Mouse (Mus musculus) liver, embryonic 13.5 days (tissue): ENCODE data around the gene Dnajc6. TPM values are rescaled to one million over a fixed set of nuclear protein-coding genes. Genes with fewer than 3 reads are reported as not detected.

Source experiments
- ATAC-seq: fragments of 200-750 bp; cut with Nextera tagmentation; 2 replicates; pipeline ENCODE4 v1.8.0; 2017; ENCODE audit warnings: low read depth, mild to moderate bottlenecking, moderate number of reproducible peaks, moderate library complexity
- DNase-seq: peaks from one replicate; pipeline ENCODE4 v3.0.0; 2022
- H3K27ac ChIP-seq: fragments of 300-500 bp; sonication (generic); 2 replicates; pipeline ENCODE4 v1.5.1; 2015; ENCODE audit warnings: moderate library complexity, mild to moderate bottlenecking, inconsistent platforms
- H3K27me3 ChIP-seq: fragments of 300-500 bp; sonication (generic); 2 replicates; pipeline ENCODE4 v1.6.1; 2015; ENCODE audit warnings: mild to moderate bottlenecking, inconsistent platforms
- H3K36me3 ChIP-seq: fragments of 300-500 bp; sonication (generic); 2 replicates; pipeline ENCODE4 v1.6.1; 2015; ENCODE audit warnings: mild to moderate bottlenecking, inconsistent platforms
- H3K4me1 ChIP-seq: fragments of 300-500 bp; sonication (generic); replicated peaks from 2 replicates; pipeline ENCODE4 v1.6.1; 2015; ENCODE audit warnings: inconsistent platforms
- H3K4me2 ChIP-seq: fragments of 300-500 bp; sonication (generic); 2 replicates; pipeline ENCODE4 v1.6.1; 2015; ENCODE audit warnings: inconsistent platforms, mild to moderate bottlenecking, moderate library complexity
- H3K4me3 ChIP-seq: fragments of 300-500 bp; sonication (generic); replicated peaks from 2 replicates; pipeline ENCODE4 v1.5.1; 2015; ENCODE audit warnings: mild to moderate bottlenecking, inconsistent platforms
- H3K9ac ChIP-seq: fragments of 300-500 bp; sonication (generic); 2 replicates; pipeline ENCODE4 v1.6.1; 2015; ENCODE audit warnings: mild to moderate bottlenecking, inconsistent platforms
- H3K9me3 ChIP-seq: fragments of 300-500 bp; sonication (generic); replicated peaks from 2 replicates; pipeline ENCODE4 v1.6.1; 2016; ENCODE audit warnings: inconsistent platforms
- WGBS: fragments of 180-500 bp; shearing (Covaris S2); methylation state at CpG from one replicate; pipeline ENCODE4 v1.1.7; 2015; ENCODE audit not compliant: insufficient replicate concordance; 5-methylcytosine and 5-hydroxymethylcytosine counted together
- polyA plus RNA-seq: library from polyadenylated mRNA; unstranded; fragments of >200 nt; fragmentation: Nextera tagmentation; extraction: Ambion mirVana; gene quantifications from 2 replicates; pipeline ENCODE4 v1.2.1, GENCODE M21; 2015

Dnajc6 gene
- polyA plus RNA-seq, 1 experiment from 2014 or later, result 0.14 TPM

GRCm38 (mm10) chr4:101540516-101540915 lies 44.1 kb downstream of the Dnajc6 start:
- Histone ChIP-seq H3K36me3 (no peaks in the 10 kb centered on the region), H3K4me2 (no peak overlapping the region), H3K27ac (no peak overlapping the region), H3K9me3 (no peaks in the 10 kb centered on the region), H3K4me1 (no peaks in the 10 kb centered on the region), H3K9ac (no peak overlapping the region), H3K27me3 (no peaks in the 10 kb centered on the region), H3K4me3 (no peak overlapping the region)
- 50% methylated on average over 4 of the region's 4 CpGs for WGBS
- ATAC-seq, result no peak
- no peak for DNase-seq

GRCm38 (mm10) chr4:101549958-101550591 lies 53.6 kb downstream of the Dnajc6 start:
- Histone ChIP-seq H3K4me3 (peak overlapping the region; percentile 25; the same call in 1 of the 2 replicates), H3K27me3 (peaks cover 37% of the 10 kb centered on the region), H3K9me3 (no peaks in the 10 kb centered on the region), H3K4me1 (no peaks in the 10 kb centered on the region), H3K9ac (no peak overlapping the region), H3K4me2 (peak overlapping the region; percentile 51), H3K27ac (no peak overlapping the region), H3K36me3 (no peaks in the 10 kb centered on the region)
- WGBS, result 3% methylated on average over 33 of the region's 33 CpGs
- 0 out of 2 replicates have a peak, but pooled peaks have one; percentile 34 for ATAC-seq
- DNase-seq, result no peak

- Histone ChIP-seq H3K4me3 (peak overlapping the region; percentile 25; the same call in 1 of the 2 replicates), H3K36me3 (no peaks in the 10 kb centered on the region)
- DNase-seq, result peak; percentile 4
Measured at GRCm38 (mm10) chr4:101550671-101551161, 54.3 kb downstream of the Dnajc6 start.

DNA sequence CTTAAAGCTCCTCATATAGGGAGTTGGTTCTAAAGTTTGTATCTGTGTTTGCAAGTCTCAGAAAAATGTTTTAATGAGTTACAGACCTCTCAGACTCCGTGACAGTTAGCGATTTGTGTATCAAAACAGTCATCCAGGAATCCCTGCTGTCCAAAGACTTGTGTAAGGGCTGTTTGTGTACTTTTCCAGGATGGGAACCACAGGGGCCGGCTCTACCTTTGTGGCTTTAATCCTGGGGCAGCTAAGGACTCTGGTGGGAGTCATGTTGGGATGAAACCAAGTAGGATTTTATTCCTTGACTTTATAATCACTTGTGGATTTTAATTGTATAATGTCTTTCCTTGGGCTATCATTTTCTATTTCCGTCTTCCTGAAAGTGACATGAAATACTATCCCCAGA lies 55.0 kb downstream of the Dnajc6 start:
- Histone ChIP-seq H3K4me1 (no peaks in the 10 kb centered on the region), H3K27me3 (peaks cover 37% of the 10 kb centered on the region), H3K4me3 (no peak overlapping the region), H3K36me3 (no peaks in the 10 kb centered on the region), H3K9me3 (no peaks in the 10 kb centered on the region), H3K4me2 (no peak overlapping the region), H3K9ac (no peak overlapping the region), H3K27ac (no peak overlapping the region)
- DNase-seq (no peak), ATAC-seq (no peak)
- 21% methylated on average over 4 of the region's 4 CpGs for WGBS

More at GRCm38 (mm10) chr4:101550671-101551161, 54.3 kb downstream of the Dnajc6 start:
- Histone ChIP-seq H3K4me1 (no peaks in the 10 kb centered on the region), H3K9me3 (no peaks in the 10 kb centered on the region), H3K4me2 (peak overlapping the region; percentile 51), H3K27me3 (peaks cover 37% of the 10 kb centered on the region), H3K9ac (no peak overlapping the region), H3K27ac (no peak overlapping the region)
- 0 out of 2 replicates have a peak, but pooled peaks have one; percentile 45 for ATAC-seq
- WGBS, result 2% methylated on average over 33 of the region's 33 CpGs

DNA sequence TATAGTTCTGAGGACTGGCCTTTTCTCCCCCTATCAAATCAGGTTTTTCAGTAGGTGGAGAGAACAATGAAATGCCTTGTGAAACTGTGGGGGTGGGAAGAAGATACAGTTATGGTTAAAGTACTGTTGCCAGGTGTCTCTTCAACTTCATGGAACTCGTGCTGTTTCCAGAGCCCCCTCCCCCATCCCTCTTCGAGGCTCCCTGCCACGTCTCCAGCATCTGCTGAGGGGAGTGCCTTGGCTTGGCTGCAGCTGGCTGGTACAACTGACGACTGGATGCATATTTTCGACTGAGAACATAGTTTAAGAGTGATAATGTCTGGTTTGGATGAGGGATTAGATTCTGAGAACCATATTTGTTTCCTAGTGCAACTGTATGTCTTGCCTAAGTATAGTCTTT lies 55.9 kb downstream of the Dnajc6 start:
- no peak overlapping the region for H3K27ac ChIP-seq
- H3K9ac ChIP-seq, result no peak overlapping the region
- ATAC-seq, result no peak
- DNase-seq, result no peak
- H3K36me3 ChIP-seq, result no peaks in the 10 kb centered on the region
- peaks cover 37% of the 10 kb centered on the region for H3K27me3 ChIP-seq
- WGBS, result 17% methylated on average over 5 of the region's 5 CpGs
- H3K4me3 ChIP-seq, result no peak overlapping the region
- H3K4me2 ChIP-seq, result no peak overlapping the region
- H3K9me3 ChIP-seq, result no peaks in the 10 kb centered on the region
- no peaks in the 10 kb centered on the region for H3K4me1 ChIP-seq

DNA sequence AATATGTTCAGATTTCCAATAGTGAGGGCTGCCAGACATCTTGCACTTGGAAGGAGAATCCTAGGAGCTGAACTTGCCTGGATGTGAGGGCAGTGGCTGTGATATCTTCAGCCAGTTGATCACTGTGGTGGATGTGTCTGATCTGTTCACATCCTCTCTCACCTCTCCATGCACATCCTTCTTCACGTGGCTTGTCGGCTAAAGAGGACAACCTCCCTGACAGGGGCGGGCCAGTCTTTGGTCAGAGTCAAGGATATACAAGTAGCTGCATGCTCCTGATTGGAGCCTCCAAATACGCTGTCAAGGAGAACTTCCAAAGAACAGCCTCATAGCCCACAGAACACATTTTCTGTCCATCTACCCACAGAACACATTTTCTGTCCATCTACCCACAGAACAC lies 58.6 kb downstream of the Dnajc6 start:
- WGBS, result 61% methylated on average over 4 of the region's 4 CpGs
- H3K4me2 ChIP-seq, result no peak overlapping the region
- H3K27me3 ChIP-seq, result peaks cover 21% of the 10 kb centered on the region
- DNase-seq (no peak), ATAC-seq (no peak)
- H3K27ac ChIP-seq, result no peak overlapping the region
- H3K9ac ChIP-seq, result no peak overlapping the region
- no peak overlapping the region for H3K4me3 ChIP-seq
- no peaks in the 10 kb centered on the region for H3K9me3 ChIP-seq
- H3K36me3 ChIP-seq, result no peaks in the 10 kb centered on the region
- H3K4me1 ChIP-seq, result no peaks in the 10 kb centered on the region

DNA sequence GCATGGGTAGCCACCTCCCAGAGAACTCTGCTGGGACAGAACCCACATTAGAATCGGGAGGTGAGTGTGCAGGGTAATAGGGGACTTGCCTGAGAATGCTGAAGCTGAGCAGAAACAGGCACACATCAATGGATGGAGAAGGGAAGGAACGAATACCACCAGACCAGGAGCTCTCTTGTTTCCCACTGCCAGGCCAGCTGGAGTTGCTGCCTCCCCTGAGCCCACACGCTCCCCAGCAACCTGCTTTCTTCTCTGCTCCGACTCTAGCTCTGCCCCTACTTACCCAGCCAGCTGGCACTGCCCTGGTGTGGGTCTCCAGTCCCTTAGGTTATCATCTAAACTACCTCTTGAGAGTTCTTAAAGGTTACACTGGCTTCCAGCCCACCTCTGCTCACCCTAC lies 63.7 kb downstream of the Dnajc6 start:
- ATAC-seq (no peak), DNase-seq (no peak)
- H3K9me3 ChIP-seq, result no peaks in the 10 kb centered on the region
- H3K9ac ChIP-seq, result no peak overlapping the region
- no peak overlapping the region for H3K27ac ChIP-seq
- no peaks in the 10 kb centered on the region for H3K27me3 ChIP-seq
- 44% methylated on average over 4 of the region's 4 CpGs for WGBS
- H3K4me1 ChIP-seq, result no peaks in the 10 kb centered on the region
- no peak overlapping the region for H3K4me3 ChIP-seq
- H3K36me3 ChIP-seq, result no peaks in the 10 kb centered on the region
- H3K4me2 ChIP-seq, result no peak overlapping the region

DNA sequence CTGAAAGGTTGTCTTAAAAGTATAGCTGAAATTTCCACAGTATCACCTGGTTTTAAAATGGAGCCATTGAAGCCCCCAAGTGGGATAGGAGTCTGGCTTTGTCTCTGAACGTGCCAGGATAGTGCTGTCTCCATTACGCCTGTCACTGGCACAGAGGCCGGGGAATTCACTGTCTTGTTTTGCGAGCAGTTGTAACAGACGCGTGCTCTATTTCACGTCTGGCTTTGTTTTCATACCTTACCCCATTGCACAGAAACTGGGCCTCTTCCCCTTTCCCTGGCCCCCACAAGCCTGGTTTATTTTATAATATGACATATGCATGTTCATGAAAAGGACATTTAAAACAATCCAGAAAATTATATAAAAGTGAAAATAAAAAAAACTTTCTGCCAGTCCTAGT lies 66.4 kb downstream of the Dnajc6 start:
- Histone ChIP-seq H3K4me1 (no peaks in the 10 kb centered on the region), H3K9ac (no peak overlapping the region), H3K9me3 (no peaks in the 10 kb centered on the region), H3K4me2 (no peak overlapping the region), H3K36me3 (no peaks in the 10 kb centered on the region), H3K4me3 (no peak overlapping the region), H3K27ac (no peak overlapping the region), H3K27me3 (no peaks in the 10 kb centered on the region)
- ATAC-seq, result no peak
- no peak for DNase-seq
- WGBS, result 82% methylated on average over 7 of the region's 7 CpGs

GRCm38 (mm10) chr4:101563607-101564006 lies 67.2 kb downstream of the Dnajc6 start:
- DNase-seq (no peak), ATAC-seq (no peak)
- Histone ChIP-seq H3K4me2 (no peak overlapping the region), H3K36me3 (no peaks in the 10 kb centered on the region), H3K9me3 (no peaks in the 10 kb centered on the region), H3K4me3 (no peak overlapping the region), H3K27me3 (no peaks in the 10 kb centered on the region), H3K4me1 (no peaks in the 10 kb centered on the region), H3K9ac (no peak overlapping the region), H3K27ac (no peak overlapping the region)
- 75% methylated on average over 5 of the region's 5 CpGs for WGBS

DNA sequence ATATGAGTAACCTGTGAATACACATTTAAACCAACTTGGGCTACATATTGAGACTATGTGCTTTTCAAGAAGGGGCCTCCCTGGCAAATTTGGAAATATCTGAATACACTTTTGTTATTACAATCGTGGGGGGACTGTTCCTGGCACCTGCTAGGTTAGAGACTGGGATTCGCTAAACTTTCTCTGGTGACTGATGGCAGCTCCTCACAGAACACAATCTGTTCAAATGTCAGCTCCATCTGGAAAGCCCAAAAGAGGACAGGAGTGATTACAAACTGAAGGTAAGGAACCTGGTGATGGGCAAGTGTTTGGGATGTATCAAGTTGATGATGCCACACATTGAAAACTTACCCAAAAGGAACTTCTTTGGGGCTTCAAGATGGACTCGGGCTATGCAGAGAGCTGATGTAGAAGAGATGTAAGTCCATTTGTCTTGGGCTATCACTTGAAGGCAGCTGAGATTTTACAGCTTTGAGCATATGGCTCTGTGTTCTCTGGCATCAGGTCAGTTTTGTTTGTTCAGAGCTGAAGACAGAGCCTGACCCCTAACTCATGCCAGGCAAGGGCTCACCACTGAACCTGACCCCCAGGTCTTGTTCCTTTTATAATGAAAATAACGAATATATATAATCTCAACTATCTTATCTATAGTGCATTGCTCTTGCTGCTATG lies 68.4 kb downstream of the Dnajc6 start:
- H3K9me3 ChIP-seq, result no peaks in the 10 kb centered on the region
- H3K4me1 ChIP-seq, result no peaks in the 10 kb centered on the region
- 51% methylated on average over 4 of the region's 4 CpGs for WGBS
- H3K36me3 ChIP-seq, result no peaks in the 10 kb centered on the region
- H3K9ac ChIP-seq, result no peak overlapping the region
- H3K4me3 ChIP-seq, result no peak overlapping the region
- no peak overlapping the region for H3K27ac ChIP-seq
- no peak overlapping the region for H3K4me2 ChIP-seq
- DNase-seq, result no peak
- ATAC-seq, result no peak
- no peaks in the 10 kb centered on the region for H3K27me3 ChIP-seq

- Histone ChIP-seq H3K9ac (no peak overlapping the region), H3K27me3 (no peaks in the 10 kb centered on the region), H3K4me1 (no peaks in the 10 kb centered on the region), H3K27ac (no peak overlapping the region), H3K4me3 (no peak overlapping the region), H3K9me3 (no peaks in the 10 kb centered on the region), H3K36me3 (no peaks in the 10 kb centered on the region), H3K4me2 (no peak overlapping the region)
- WGBS, result 50% methylated on average over 7 of the region's 7 CpGs
- no peak for ATAC-seq
- no peak for DNase-seq
Measured at GRCm38 (mm10) chr4:101569076-101569475, 72.6 kb downstream of the Dnajc6 start.

DNA sequence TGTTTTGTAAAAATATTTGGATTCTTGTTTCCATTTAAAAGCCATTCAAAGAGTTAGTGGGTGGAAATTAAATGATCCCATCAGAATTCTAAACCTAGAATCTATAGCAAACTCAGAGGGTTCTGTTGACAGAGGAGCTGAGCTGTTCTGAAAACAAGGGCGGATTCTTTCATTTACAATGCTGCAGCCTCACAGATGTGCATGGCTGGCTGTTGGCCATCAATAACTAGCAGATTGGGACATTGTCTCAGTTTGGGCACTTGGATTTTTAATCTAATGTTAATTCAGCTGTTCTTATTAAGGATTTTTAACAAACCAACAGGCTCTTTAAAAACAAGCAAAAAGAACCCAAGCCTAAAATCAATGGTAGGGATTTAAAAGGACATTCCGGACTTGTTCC lies 75.7 kb downstream of the Dnajc6 start:
- ATAC-seq (no peak), DNase-seq (no peak)
- H3K27ac ChIP-seq, result no peak overlapping the region
- 45% methylated on average over 2 of the region's 2 CpGs for WGBS
- H3K4me1 ChIP-seq, result no peaks in the 10 kb centered on the region
- no peaks in the 10 kb centered on the region for H3K9me3 ChIP-seq
- H3K36me3 ChIP-seq, result no peaks in the 10 kb centered on the region
- H3K9ac ChIP-seq, result no peak overlapping the region
- no peak overlapping the region for H3K4me2 ChIP-seq
- no peak overlapping the region for H3K4me3 ChIP-seq
- H3K27me3 ChIP-seq, result no peaks in the 10 kb centered on the region
